ENCODE assay signal across 8 mouse cellular contexts in the genomic region with DNA sequence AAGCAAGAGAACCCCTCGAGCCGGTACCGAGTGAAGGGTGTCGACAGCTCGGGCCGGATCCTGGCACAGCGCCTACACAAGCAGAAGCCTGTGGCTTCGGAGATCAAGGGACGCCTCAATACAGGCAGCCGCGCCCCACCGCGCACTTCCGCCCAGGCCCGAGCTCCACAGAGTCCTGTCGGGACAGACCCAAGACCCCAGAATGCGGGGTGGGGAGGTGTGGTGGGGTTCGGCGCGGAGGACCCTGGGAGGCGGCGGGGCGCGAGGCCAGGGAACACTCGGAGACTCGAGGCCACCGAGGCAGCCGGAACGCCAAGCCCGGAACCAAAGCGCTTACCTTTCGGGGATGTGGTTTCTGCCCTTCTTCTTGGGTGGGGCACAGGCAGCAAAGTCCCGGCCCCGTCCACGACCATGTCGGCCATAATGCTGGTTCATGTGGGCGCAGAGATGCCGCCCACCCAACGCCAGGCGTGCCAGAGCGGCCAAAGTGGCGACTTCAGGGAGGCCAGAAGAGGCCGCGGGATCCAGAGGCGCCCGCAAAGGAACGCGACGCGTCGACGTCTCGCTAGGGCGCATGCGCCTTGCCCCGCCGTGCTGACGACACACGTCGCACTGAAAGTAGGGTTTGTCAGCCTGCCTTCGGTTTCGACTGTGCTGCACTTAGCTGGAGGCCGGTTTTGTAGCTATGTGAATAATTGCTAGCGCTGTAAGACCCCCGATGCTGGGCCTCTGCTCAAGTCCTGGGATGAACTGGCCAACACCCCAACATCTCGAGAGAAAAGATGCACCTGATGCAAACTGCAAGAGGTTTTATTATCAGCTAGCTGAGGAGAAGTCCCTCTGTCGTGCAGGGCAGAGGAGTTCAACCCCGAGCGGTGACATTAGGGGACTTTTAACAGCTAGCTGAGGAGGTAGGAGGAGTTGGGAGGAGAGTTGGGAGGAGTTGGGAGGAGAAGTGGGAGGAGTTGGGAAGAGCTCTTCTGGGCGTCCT. TPM values are rescaled to one million over a fixed set of nuclear protein-coding genes. Genes with fewer than 3 reads are reported as not detected.
DNase-seq lines count a peak whose midpoint lies in the region; ATAC-seq and TF ChIP-seq lines count a peak whose summit lies in the region.

Gene Dusp11 (minus strand): TSS at position 567 of the 991 bp plus-strand sequence.

- peak; percentile 84 for DNase-seq in G1E (ENCODE audit: low spot score)
- peak; percentile 91 to 95 for DNase-seq in cerebellum, adult 18-20 months
- DNase-seq in forebrain, postnatal 0 days: peak; percentile 97
- DNase-seq in heart, postnatal 4 days: peak; percentile 95
- peak; percentile 88 to 93 for DNase-seq in layer of hippocampus, adult 8-10 months (ENCODE audit: low spot score in 2 of 2)
- peak; percentile 86 for DNase-seq in ovary, adult 18-20 months (ENCODE audit: low spot score)
- peak; percentile 94 for DNase-seq in thymus, postnatal 0 days (ENCODE audit: low spot score)

- no peaks in the 10 kb centered on the region for H3K9me3 ChIP-seq in G1E (replicated peaks)
- no peaks in the 10 kb centered on the region for H3K9me3 ChIP-seq in forebrain, postnatal 0 days (ENCODE audit: low read length)
- H3K9me3 ChIP-seq in lung, embryonic 15.5 days: no peaks in the 10 kb centered on the region

- no peak for TF ChIP-seq CTCF in G1E (IDR thresholded peaks at IDR 0.05; ENCODE audit: low read depth, low read length)
- no peak; the same call in 1 of the 2 replicates for TF ChIP-seq CTCF in forebrain, postnatal 0 days (IDR thresholded peaks at IDR 0.05; ENCODE audit: low read depth)

- peaks cover 32% of the 10 kb centered on the region for H3K36me3 ChIP-seq in G1E (replicated peaks)
- peaks cover 5% of the 10 kb centered on the region; the same call in 1 of the 2 replicates for H3K36me3 ChIP-seq in forebrain, postnatal 0 days (ENCODE audit: insufficient read depth)
- peaks cover 18% of the 10 kb centered on the region for H3K36me3 ChIP-seq in lung, embryonic 15.5 days

- H3K4me1 ChIP-seq in G1E (ENCODE audit: insufficient read depth, low read depth, low read length): peaks cover 16% of the 10 kb centered on the region
- H3K4me1 ChIP-seq in forebrain, postnatal 0 days (ENCODE audit: insufficient read depth): peaks cover 3% of the 10 kb centered on the region; the same call in 1 of the 2 replicates
- peaks cover 13% of the 10 kb centered on the region for H3K4me1 ChIP-seq in lung, embryonic 15.5 days

- ATAC-seq in G1E (ENCODE audit: extremely low read depth, insufficient number of reproducible peaks, low FRiP score, poor library complexity, severe bottlenecking): peak; percentile 75
- peak; percentile 98 for ATAC-seq in forebrain, postnatal 0 days
- ATAC-seq in lung, embryonic 15.5 days (ENCODE audit: borderline replicate concordance, extremely low read depth, low FRiP score, low TSS enrichment): peak; percentile 97

- peak within 1 kb of the TSS; percentile 88 for H3K4me3 ChIP-seq in G1E (ENCODE audit: low read depth, low read length)
- H3K4me3 ChIP-seq in forebrain, postnatal 0 days (ENCODE audit: low read depth, low read length): peak within 1 kb of the TSS; percentile 84
- H3K4me3 ChIP-seq in lung, embryonic 15.5 days: peak within 1 kb of the TSS; percentile 81

- WGBS in forebrain, postnatal 0 days: 3% methylated on average over 68 of the region's 70 CpGs
- under 1% methylated on average over 69 of the region's 70 CpGs for WGBS in lung, embryonic 15.5 days

- H3K27ac ChIP-seq in forebrain, postnatal 0 days (ENCODE audit: low read depth, low read length): peak within 1 kb of the TSS; percentile 96
- H3K27ac ChIP-seq in lung, embryonic 15.5 days: peak within 1 kb of the TSS; percentile 100

- peak within 1 kb of the TSS; percentile 91 for H3K9ac ChIP-seq in forebrain, postnatal 0 days
- H3K9ac ChIP-seq in lung, embryonic 15.5 days: peak within 1 kb of the TSS; percentile 89

- peak within 1 kb of the TSS; percentile 81 for H3K4me2 ChIP-seq in forebrain, postnatal 0 days (ENCODE audit: low read depth)
- peak within 1 kb of the TSS; percentile 76 for H3K4me2 ChIP-seq in lung, embryonic 15.5 days

- H3K27me3 ChIP-seq in G1E (ENCODE audit: insufficient read depth, low read length): no peaks in the 10 kb centered on the region
- H3K27me3 ChIP-seq in forebrain, postnatal 0 days (ENCODE audit: insufficient read depth, low read length): no peaks in the 10 kb centered on the region
- H3K27me3 ChIP-seq in lung, embryonic 15.5 days: no peaks in the 10 kb centered on the region

RNA-seq across cellular contexts. Expression of gene Dusp11, which starts in this region (rescaled TPM):
- total RNA-seq in G1E (2014; fragmentation: Nextera tagmentation) (222 and 254 TPM in 2 replicates), G1E (2017) (67.6 and 82.0 TPM in 2 replicates)
- 44.4 and 59.6 TPM in 2 replicates for polyA plus RNA-seq in G1E (2012)
- total RNA-seq in forebrain, postnatal 0 days (2014; rRNA removed): 67.2 and 79.4 TPM in 2 replicates
- polyA plus RNA-seq in forebrain, postnatal 0 days (2015; fragmentation: Nextera tagmentation; extraction: Ambion mirVana): 27.6 and 28.3 TPM in 2 replicates
- 10 to 100 TPM; 60.0 to 69.6 TPM for total RNA-seq in heart, postnatal 4 days (2021)
- 100 to 1,000 TPM in 1 of 4 experiments, 10 to 100 TPM in 3; 67.2 to 128 (median 86.1) TPM for total RNA-seq in layer of hippocampus, adult 8-10 months (2022)
- polyA plus RNA-seq in lung, embryonic 15.5 days (2015; fragmentation: Nextera tagmentation; extraction: Ambion mirVana): 38.4 and 41.3 TPM in 2 replicates
- polyA plus RNA-seq in thymus, postnatal 0 days (2015; fragmentation: Nextera tagmentation; extraction: Ambion mirVana): 77.1 and 80.9 TPM in 2 replicates

Comparison
In these comparisons a context has a peak if more than half of its experiments do, and no peak if none do; other contexts are left out.
1. Peak in every context shown above with its lines: DNase-seq, ATAC-seq, H3K4me3 ChIP-seq and H3K27ac ChIP-seq.